In genomic region chr12:73781425-73782032, GRCm38 (mm10) we compare ENCODE assay signal across 31 mouse cellular contexts.
DNase-seq lines count a peak whose midpoint lies in the region; ATAC-seq lines count a peak whose summit lies in the region.
"Had no signal": no experiment of that assay in that cellular context is flagged by ENCODE, and none has a peak within 500 bp of the region (broad histone marks: within the 10 kb centered on the region; RNA-seq: fewer than 3 reads in every experiment).

No protein-coding gene starts in this region.

- H3K4me1 ChIP-seq in heart, embryonic 11.5 days (ENCODE audit: control insufficient read depth, insufficient read depth, low read length), result peaks cover 26% of the 10 kb centered on the region
- H3K4me1 ChIP-seq in heart, embryonic 16.5 days (ENCODE audit: control insufficient read depth, insufficient read depth, low read length), result peaks cover 40% of the 10 kb centered on the region
- H3K4me1 ChIP-seq: forebrain, embryonic 12.5 days had no signal

- no peak overlapping the region for H3K4me3 ChIP-seq in heart, embryonic 11.5 days (ENCODE audit: low read depth, low read length)
- H3K4me3 ChIP-seq in heart, embryonic 16.5 days (ENCODE audit: low read length), result no peak overlapping the region
- H3K4me3 ChIP-seq: erythroblast, embryonic 14.5 days; forebrain, embryonic 12.5 days; hindbrain, embryonic 13.5 days; layer of hippocampus, adult 2 months; neural tube, embryonic 13.5 days had no signal

- peak; percentile 58 for DNase-seq in layer of hippocampus, adult 9-11 months
- no peak for DNase-seq in layer of hippocampus, postnatal 36 days
- DNase-seq in neural tube, embryonic 10.5 days (ENCODE audit: extremely low spot score, low spot score), result no peak
- DNase-seq in kidney, postnatal 4 days, result no peak
- DNase-seq: adrenal gland, adult 2 months; adrenal gland, postnatal 36 days; B cell, adult 2 months; cerebellum, adult 2 months; cerebellum, postnatal 14 days; forebrain, postnatal 0 days; gastrocnemius, postnatal 25 days; kidney, adult 9 months; kidney, postnatal 10 days; liver; lung, embryonic 14.5 days; lung, postnatal 14 days; right cerebral cortex, postnatal 4 days; thymus, adult 18-20 months; thymus, postnatal 25 days had no signal

- WGBS in heart, embryonic 11.5 days (ENCODE audit: insufficient replicate concordance), result 54% methylated on average over 6 of the region's 6 CpGs
- 43% methylated on average over 6 of the region's 6 CpGs for WGBS in heart, embryonic 16.5 days

- peak; percentile 69 for ATAC-seq in heart, embryonic 11.5 days (replicated peaks; ENCODE audit: insufficient number of reproducible peaks, low FRiP score, low TSS enrichment)
- peak; percentile 91 for ATAC-seq in heart, embryonic 16.5 days (replicated peaks; ENCODE audit: extremely low read depth, insufficient read depth, low FRiP score)
- ATAC-seq in cerebellum, adult (ENCODE audit: insufficient number of reproducible peaks, low FRiP score, low TSS enrichment), result no peak
- ATAC-seq: forebrain, postnatal 0 days; intestine, embryonic 16.5 days; midbrain, embryonic 16.5 days had no signal

- no peak overlapping the region for H3K4me2 ChIP-seq in heart, embryonic 11.5 days
- peak overlapping the region; percentile 5; the same call in 1 of the 2 replicates for H3K4me2 ChIP-seq in heart, embryonic 16.5 days (ENCODE audit: low read depth, low read length)
- H3K4me2 ChIP-seq: forebrain, embryonic 12.5 days; hindbrain, embryonic 13.5 days; lung, embryonic 14.5 days; neural tube, embryonic 13.5 days had no signal

- no peaks in the 10 kb centered on the region for H3K9me3 ChIP-seq in heart, embryonic 11.5 days (replicated peaks; ENCODE audit: control insufficient read depth, low read length)
- no peaks in the 10 kb centered on the region for H3K9me3 ChIP-seq in heart, embryonic 16.5 days (replicated peaks; ENCODE audit: control insufficient read depth, low read length)
- H3K9me3 ChIP-seq: forebrain, embryonic 12.5 days; hindbrain, embryonic 13.5 days; neural tube, embryonic 13.5 days had no signal

- peak overlapping the region; percentile 70 for H3K27ac ChIP-seq in heart, embryonic 11.5 days (ENCODE audit: low read depth, low read length)
- peak overlapping the region; percentile 80 for H3K27ac ChIP-seq in heart, embryonic 16.5 days (ENCODE audit: low read length)
- H3K27ac ChIP-seq: forebrain, embryonic 12.5 days; hindbrain, embryonic 13.5 days; liver, embryonic 14.5 days; neural tube, embryonic 13.5 days; stomach, postnatal 0 days had no signal

- no peaks in the 10 kb centered on the region for H3K36me3 ChIP-seq in heart, embryonic 11.5 days (ENCODE audit: control insufficient read depth, insufficient read depth, low read length)
- H3K36me3 ChIP-seq in heart, embryonic 16.5 days (ENCODE audit: control insufficient read depth, insufficient read depth), result peaks cover 3% of the 10 kb centered on the region; the same call in 1 of the 2 replicates
- H3K36me3 ChIP-seq: forebrain, embryonic 12.5 days; hindbrain, embryonic 13.5 days; neural tube, embryonic 13.5 days had no signal

- H3K27me3 ChIP-seq in heart, embryonic 11.5 days (ENCODE audit: control insufficient read depth, insufficient read depth, low read length), result no peaks in the 10 kb centered on the region
- no peaks in the 10 kb centered on the region for H3K27me3 ChIP-seq in heart, embryonic 16.5 days (ENCODE audit: control insufficient read depth, insufficient read depth, low read length)
- H3K27me3 ChIP-seq: forebrain, embryonic 12.5 days; hindbrain, embryonic 13.5 days; neural tube, embryonic 13.5 days had no signal

- no peak overlapping the region for H3K9ac ChIP-seq in heart, embryonic 11.5 days (ENCODE audit: low read depth, low read length)
- 0 out of 2 replicates have a peak overlapping the region, but pooled peaks have one; percentile 11 for H3K9ac ChIP-seq in heart, embryonic 16.5 days (ENCODE audit: low read length)
- H3K9ac ChIP-seq: forebrain, embryonic 12.5 days; forebrain, postnatal 0 days; hindbrain, embryonic 13.5 days; liver, embryonic 14.5 days; lung, embryonic 14.5 days; neural tube, embryonic 13.5 days had no signal
